In genomic region chr15:102593996-102594656, GRCm38 (mm10) we compare ENCODE assay signal across 11 mouse cellular contexts. TPM values are rescaled to one million over a fixed set of nuclear protein-coding genes. Genes with fewer than 3 reads are reported as not detected.
DNase-seq lines count a peak whose midpoint lies in the region; ATAC-seq lines count a peak whose summit lies in the region.
"Had no signal": no experiment of that assay in that cellular context is flagged by ENCODE, and none has a peak within 500 bp of the region (broad histone marks: within the 10 kb centered on the region; RNA-seq: fewer than 3 reads in every experiment).

No protein-coding gene starts in this region.

- H3K4me2 ChIP-seq in lung, embryonic 15.5 days: peak overlapping the region; percentile 4; the same call in 1 of the 2 replicates
- H3K4me2 ChIP-seq in stomach, embryonic 14.5 days (replicated peaks; ENCODE audit: low read depth, low read length): peak overlapping the region; percentile 16; the same call in 1 of the 2 replicates

- H3K27ac ChIP-seq in lung, embryonic 15.5 days: no peak overlapping the region
- no peak overlapping the region for H3K27ac ChIP-seq in stomach, embryonic 14.5 days (ENCODE audit: low read length)

- H3K27me3 ChIP-seq in lung, embryonic 15.5 days: no peaks in the 10 kb centered on the region
- H3K27me3 ChIP-seq in stomach, embryonic 14.5 days (ENCODE audit: control insufficient read depth, insufficient read depth, low read length): no peaks in the 10 kb centered on the region

- H3K9ac ChIP-seq in lung, embryonic 15.5 days: no peak overlapping the region
- H3K9ac ChIP-seq in stomach, embryonic 14.5 days (replicated peaks; ENCODE audit: low read depth, low read length): no peak overlapping the region

- no peak for ATAC-seq in lung, embryonic 15.5 days (ENCODE audit: borderline replicate concordance, extremely low read depth, low FRiP score, low TSS enrichment)
- ATAC-seq in stomach, embryonic 14.5 days (ENCODE audit: insufficient number of reproducible peaks, insufficient read depth, low FRiP score, low read depth): no peak
- ATAC-seq in activated CD4-positive, CD25-positive, alpha-beta regulatory T cell, adult 4 months: no peak

- H3K9me3 ChIP-seq in lung, embryonic 15.5 days: no peaks in the 10 kb centered on the region
- no peaks in the 10 kb centered on the region for H3K9me3 ChIP-seq in stomach, embryonic 14.5 days (ENCODE audit: control insufficient read depth, low read depth, low read length)

- no peaks in the 10 kb centered on the region for H3K36me3 ChIP-seq in lung, embryonic 15.5 days
- H3K36me3 ChIP-seq in stomach, embryonic 14.5 days (ENCODE audit: control insufficient read depth, insufficient read depth, low read length): no peaks in the 10 kb centered on the region

- peaks cover 25% of the 10 kb centered on the region for H3K4me1 ChIP-seq in lung, embryonic 15.5 days
- H3K4me1 ChIP-seq in stomach, embryonic 14.5 days (ENCODE audit: control insufficient read depth, insufficient read depth, low read length): peaks cover 19% of the 10 kb centered on the region

- peak; percentile 15 for DNase-seq in adrenal gland, postnatal 10 days
- no peak for DNase-seq in adrenal gland, adult (ENCODE audit: inconsistent age in 2 of 2, low spot score in 1 of 2)
- no peak for DNase-seq in lung, postnatal 14 days
- peak; percentile 57 for DNase-seq in kidney, postnatal 10 days
- no peak for DNase-seq in cerebellum, postnatal 4 days (ENCODE audit: low spot score in 2 of 2)
- DNase-seq: cerebellum, adult 9-10 months; gastrocnemius, postnatal 36 days had no signal

- 50% methylated on average over 8 of the region's 8 CpGs for WGBS in lung, embryonic 15.5 days
- 42% methylated on average over 8 of the region's 8 CpGs for whole genome bisulfite sequencing in stomach, embryonic 14.5 days

- H3K4me3 ChIP-seq in lung, embryonic 15.5 days: no peak overlapping the region
- no peak overlapping the region for H3K4me3 ChIP-seq in stomach, embryonic 14.5 days (ENCODE audit: low read depth, low read length)
- H3K4me3 ChIP-seq: myocyte had no signal

RNA-seq across cellular contexts. Expression of gene Gm28047, which starts 30.7 kb away (rescaled TPM):
- 1 to 10 TPM in 1 of 2 experiments, not detected in 1; 1.5 TPM for total RNA-seq in adrenal gland, postnatal 10 days (2021)
- not detected in 2 replicates for polyA plus RNA-seq in lung, embryonic 15.5 days (2015; fragmentation: Nextera tagmentation; extraction: Ambion mirVana)
- polyA plus RNA-seq in stomach, embryonic 14.5 days (2014; fragmentation: Nextera tagmentation; extraction: Ambion mirVana): not detected in 2 replicates
- 1 to 10 TPM in 1 of 2 experiments, not detected in 1; 1.5 TPM for polyA plus RNA-seq in activated CD4-positive, CD25-positive, alpha-beta regulatory T cell, adult 4 months (2017; shearing (Covaris generic))
- polyA plus RNA-seq: myocyte had no signal

RNA-seq across cellular contexts. Expression of gene Atf7, which starts 31.1 kb away (rescaled TPM):
- 10 to 100 TPM; 68.5 to 80.8 TPM for total RNA-seq in adrenal gland, postnatal 10 days (2021)
- 40.6 and 47.0 TPM in 2 replicates for polyA plus RNA-seq in lung, embryonic 15.5 days (2015; fragmentation: Nextera tagmentation; extraction: Ambion mirVana)
- 42.7 and 48.9 TPM in 2 replicates for polyA plus RNA-seq in stomach, embryonic 14.5 days (2014; fragmentation: Nextera tagmentation; extraction: Ambion mirVana)
- polyA plus RNA-seq in activated CD4-positive, CD25-positive, alpha-beta regulatory T cell, adult 4 months (2017; shearing (Covaris generic)): 10 to 100 TPM; 32.4 to 36.5 TPM

Comparison
In these comparisons a context has a peak if more than half of its experiments do, and no peak if none do; other contexts are left out.
1. DNase-seq: peak in adrenal gland, postnatal 10 days (single experiment) and kidney, postnatal 10 days (single experiment); none in adrenal gland, adult (0 of 2), lung, postnatal 14 days (single experiment) and cerebellum, postnatal 4 days (0 of 2).